Mouse (Mus musculus): ENCODE measurements at regions not wholly inside any gene's neighbourhood (a gene's known extent, or its start where the extent isn't known, plus 50 kb on each side); places are given as distances from the start of the nearest gene placed in this dataset.

GRCm38 (mm10) chr5:133718187-133719078, 381.1 kb upstream of the Castor2 start:
- ATAC-seq (ENCODE audit: low FRiP score), result peak; percentile 49; the same call in 1 of the 2 replicates
- Histone ChIP-seq H3K27ac (peak overlapping the region; percentile 52; the same call in 1 of the 2 replicates), H3K9me3 (no peaks in the 10 kb centered on the region), H3K4me1 (replicated peaks) (peaks cover 7% of the 10 kb centered on the region), H3K36me3 (no peaks in the 10 kb centered on the region), H3K27me3 (peaks cover 5% of the 10 kb centered on the region; the same call in 1 of the 2 replicates), H3K9ac (no peak overlapping the region), H3K4me3 (no peak overlapping the region), H3K4me2 (peak overlapping the region; percentile 15; the same call in 1 of the 2 replicates)
- WGBS, result 28% methylated on average over 10 of the region's 10 CpGs

DNA sequence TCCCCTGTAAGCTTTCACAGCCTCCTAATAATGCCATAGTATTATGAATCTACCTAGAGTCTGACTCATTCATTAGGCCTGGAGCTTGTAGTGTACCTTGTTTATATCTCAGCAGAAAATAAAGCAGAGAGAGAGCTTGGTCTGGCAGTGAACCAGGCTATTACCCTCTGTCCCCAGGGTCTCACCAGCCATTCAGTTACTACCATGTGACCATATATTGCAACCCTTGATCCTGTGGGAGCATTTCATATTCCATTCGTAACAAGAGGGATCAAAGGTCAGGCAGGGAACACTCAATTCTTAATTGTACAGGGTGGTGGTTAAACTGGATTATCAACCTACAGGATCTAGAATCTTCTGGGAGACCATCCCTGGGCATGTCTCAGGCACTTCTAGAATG, 383.7 kb upstream of the Castor2 start:
- H3K27ac ChIP-seq, result no peak overlapping the region
- H3K4me3 ChIP-seq, result no peak overlapping the region
- no peak overlapping the region for H3K4me2 ChIP-seq
- peaks cover 7% of the 10 kb centered on the region for H3K4me1 ChIP-seq (replicated peaks)
- no peak for ATAC-seq (ENCODE audit: low FRiP score)
- WGBS, result 82% methylated on average over 1 of the region's 1 CpGs
- no peaks in the 10 kb centered on the region for H3K36me3 ChIP-seq
- H3K9me3 ChIP-seq, result no peaks in the 10 kb centered on the region
- peaks cover 5% of the 10 kb centered on the region; the same call in 1 of the 2 replicates for H3K27me3 ChIP-seq
- no peak overlapping the region for H3K9ac ChIP-seq

DNA sequence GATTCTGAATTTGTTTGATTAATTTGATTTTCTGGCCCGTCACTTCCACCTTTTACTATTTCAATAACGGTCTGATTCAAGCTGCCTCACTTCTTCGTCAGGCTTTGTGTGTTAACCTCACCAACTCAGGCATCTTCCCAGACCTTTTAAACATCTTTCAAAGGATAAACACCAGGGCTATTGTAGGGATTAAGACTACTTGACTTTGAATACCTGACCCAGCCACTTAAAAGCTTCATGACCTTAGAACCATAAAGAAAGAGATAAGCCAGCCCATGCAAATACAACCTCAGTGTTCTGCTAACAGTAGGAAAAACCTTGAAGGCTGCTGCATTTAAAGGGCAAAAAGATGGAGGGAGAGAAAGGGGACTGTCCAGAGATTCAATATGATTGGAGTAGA, 386.9 kb upstream of the Castor2 start:
- Histone ChIP-seq H3K36me3 (no peaks in the 10 kb centered on the region), H3K27ac (no peak overlapping the region), H3K9ac (no peak overlapping the region), H3K4me1 (replicated peaks) (no peaks in the 10 kb centered on the region), H3K27me3 (no peaks in the 10 kb centered on the region; the same call in 1 of the 2 replicates), H3K4me2 (no peak overlapping the region), H3K4me3 (no peak overlapping the region), H3K9me3 (no peaks in the 10 kb centered on the region)
- ATAC-seq (ENCODE audit: low FRiP score), result no peak
- 64% methylated on average over 3 of the region's 3 CpGs for WGBS

GRCm38 (mm10) chr5:133708881-133709280, 390.6 kb upstream of the Castor2 start:
- H3K9ac ChIP-seq, result no peak overlapping the region
- no peak overlapping the region for H3K27ac ChIP-seq
- no peak overlapping the region for H3K4me2 ChIP-seq
- no peak for ATAC-seq (ENCODE audit: low FRiP score)
- H3K4me1 ChIP-seq (replicated peaks), result no peaks in the 10 kb centered on the region
- no peaks in the 10 kb centered on the region for H3K9me3 ChIP-seq
- H3K36me3 ChIP-seq, result no peaks in the 10 kb centered on the region
- no peak overlapping the region for H3K4me3 ChIP-seq
- 63% methylated on average over 8 of the region's 8 CpGs for WGBS
- H3K27me3 ChIP-seq, result no peaks in the 10 kb centered on the region

- 79% methylated on average over 2 of the region's 2 CpGs for WGBS
- Histone ChIP-seq H3K9ac (no peak overlapping the region), H3K4me1 (replicated peaks) (no peaks in the 10 kb centered on the region), H3K27me3 (no peaks in the 10 kb centered on the region), H3K4me2 (no peak overlapping the region), H3K4me3 (no peak overlapping the region), H3K9me3 (no peaks in the 10 kb centered on the region), H3K27ac (no peak overlapping the region), H3K36me3 (no peaks in the 10 kb centered on the region)
- ATAC-seq (ENCODE audit: low FRiP score), result no peak
Measured at GRCm38 (mm10) chr5:133686206-133686605, 413.3 kb upstream of the Castor2 start.

DNA sequence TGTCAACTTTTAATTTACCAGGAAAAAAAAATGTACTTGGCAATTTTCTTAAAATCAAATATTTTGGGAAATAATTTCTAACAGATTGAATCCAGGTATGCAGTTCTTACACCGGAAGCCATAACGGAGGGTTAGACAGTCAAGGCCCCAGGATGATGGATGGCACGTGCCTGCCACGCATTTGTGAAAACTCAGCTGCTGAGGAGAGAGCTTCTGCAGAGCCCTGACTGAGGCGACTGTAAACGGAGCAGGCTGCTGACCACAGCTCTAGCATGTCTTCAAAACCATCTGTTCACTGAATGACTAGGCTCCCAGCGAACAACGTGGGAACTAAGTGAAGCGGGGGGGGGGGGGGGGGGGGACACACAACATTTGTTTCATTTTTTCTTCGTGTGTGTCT, 416.5 kb upstream of the Castor2 start:
- no peaks in the 10 kb centered on the region for H3K27me3 ChIP-seq
- no peak overlapping the region for H3K4me2 ChIP-seq
- ATAC-seq (ENCODE audit: low FRiP score), result no peak
- no peaks in the 10 kb centered on the region for H3K4me1 ChIP-seq (replicated peaks)
- no peaks in the 10 kb centered on the region for H3K36me3 ChIP-seq
- WGBS, result 36% methylated on average over 10 of the region's 10 CpGs
- H3K27ac ChIP-seq, result no peak overlapping the region
- H3K4me3 ChIP-seq, result no peak overlapping the region
- no peak overlapping the region for H3K9ac ChIP-seq
- H3K9me3 ChIP-seq, result no peaks in the 10 kb centered on the region

DNA sequence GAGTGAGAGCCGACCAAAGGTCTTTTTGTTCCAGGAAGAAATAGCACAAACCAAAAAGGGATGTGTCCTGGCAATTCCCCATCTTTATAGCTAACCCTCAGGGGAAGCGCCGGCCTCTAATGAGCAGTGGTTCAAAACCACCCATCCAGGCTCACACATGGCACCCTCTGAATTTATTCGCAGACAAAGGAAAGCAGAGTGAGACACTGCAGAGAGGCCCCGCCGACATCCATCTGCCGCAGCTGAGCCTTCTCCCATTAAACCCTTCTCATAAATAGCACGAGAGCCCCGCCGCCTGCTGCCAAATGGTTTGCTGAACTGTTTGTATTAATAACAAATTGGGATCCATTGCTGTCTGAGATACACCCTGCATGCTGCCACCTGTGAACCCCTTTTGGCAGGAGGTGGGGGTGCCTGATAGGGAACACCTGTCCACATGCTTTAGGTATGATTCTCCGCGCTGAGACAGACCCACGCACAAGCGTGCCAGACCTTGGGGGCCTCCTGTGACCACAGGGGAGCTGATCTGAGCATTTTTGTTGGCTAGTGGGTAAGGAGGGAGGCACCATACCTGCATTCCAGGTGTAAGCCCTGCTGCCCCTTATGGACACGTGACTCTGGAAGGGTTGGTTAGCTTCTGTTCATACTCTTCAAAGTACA, 422.6 kb upstream of the Castor2 start:
- Histone ChIP-seq H3K27me3 (no peaks in the 10 kb centered on the region), H3K4me1 (replicated peaks) (peaks cover 23% of the 10 kb centered on the region), H3K4me2 (no peak overlapping the region), H3K36me3 (no peaks in the 10 kb centered on the region), H3K9ac (no peak overlapping the region), H3K27ac (peak overlapping the region; percentile 50), H3K4me3 (no peak overlapping the region), H3K9me3 (no peaks in the 10 kb centered on the region)
- 49% methylated on average over 15 of the region's 15 CpGs for WGBS
- peak; percentile 61; the same call in 1 of the 2 replicates for ATAC-seq (ENCODE audit: low FRiP score)

DNA sequence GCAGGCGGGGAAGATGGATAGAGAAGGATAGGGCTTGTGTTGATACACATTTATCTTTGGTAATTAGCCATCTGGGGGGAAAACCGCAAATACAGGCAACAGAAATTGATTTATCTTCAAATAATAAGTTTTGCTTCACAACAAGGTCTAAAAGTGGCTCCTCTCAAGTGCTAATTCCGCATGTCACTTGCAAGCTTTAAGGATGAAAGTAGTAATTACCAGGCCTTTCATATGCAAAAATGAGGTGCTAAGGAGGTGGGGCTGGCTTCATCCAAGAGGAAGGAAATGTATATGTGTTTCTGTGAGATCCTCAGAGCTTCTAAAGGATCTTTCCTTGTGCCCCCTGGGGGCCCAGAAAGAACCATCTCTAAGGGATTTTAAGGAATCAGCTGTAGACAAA, 423.9 kb upstream of the Castor2 start:
- no peaks in the 10 kb centered on the region for H3K9me3 ChIP-seq
- no peak for ATAC-seq (ENCODE audit: low FRiP score)
- no peaks in the 10 kb centered on the region for H3K36me3 ChIP-seq
- 44% methylated on average over 3 of the region's 3 CpGs for WGBS
- no peak overlapping the region for H3K4me3 ChIP-seq
- no peaks in the 10 kb centered on the region for H3K27me3 ChIP-seq
- H3K9ac ChIP-seq, result no peak overlapping the region
- H3K4me2 ChIP-seq, result no peak overlapping the region
- peaks cover 23% of the 10 kb centered on the region for H3K4me1 ChIP-seq (replicated peaks)
- H3K27ac ChIP-seq, result no peak overlapping the region

DNA sequence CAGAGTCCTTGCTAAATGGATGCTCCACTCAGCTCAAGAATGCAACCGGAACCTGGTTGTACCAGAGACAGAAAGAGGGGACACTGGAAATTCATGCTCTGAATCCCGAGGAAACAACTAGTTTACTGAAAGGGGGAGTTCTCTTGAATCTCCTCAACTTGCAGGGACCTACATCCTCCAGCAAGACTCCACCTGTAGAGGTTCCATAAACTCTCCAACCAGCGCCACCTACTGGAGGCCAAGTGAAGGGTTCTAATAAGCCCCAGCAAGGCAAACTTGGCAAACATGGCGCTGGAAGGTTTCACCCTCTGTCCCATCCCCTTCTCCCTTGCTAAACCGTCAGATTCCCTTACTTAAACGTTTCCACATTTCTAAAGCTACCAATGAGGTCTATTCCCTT, 433.0 kb upstream of the Castor2 start:
- Histone ChIP-seq H3K27me3 (0 out of 2 replicates have a peak, but pooled peaks cover 2% of the 10 kb centered on the region), H3K9ac (no peak overlapping the region), H3K4me2 (no peak overlapping the region), H3K4me1 (replicated peaks) (no peaks in the 10 kb centered on the region), H3K36me3 (no peaks in the 10 kb centered on the region), H3K4me3 (no peak overlapping the region), H3K27ac (no peak overlapping the region), H3K9me3 (no peaks in the 10 kb centered on the region)
- 42% methylated on average over 6 of the region's 6 CpGs for WGBS
- ATAC-seq (ENCODE audit: low FRiP score), result no peak

GRCm38 (mm10) chr5:133662474-133663256, 436.8 kb upstream of the Castor2 start:
- ATAC-seq (ENCODE audit: low FRiP score), result no peak
- Histone ChIP-seq H3K4me3 (no peak overlapping the region), H3K36me3 (no peaks in the 10 kb centered on the region), H3K9me3 (no peaks in the 10 kb centered on the region), H3K27me3 (no peaks in the 10 kb centered on the region), H3K9ac (no peak overlapping the region), H3K4me1 (replicated peaks) (no peaks in the 10 kb centered on the region), H3K4me2 (no peak overlapping the region), H3K27ac (no peak overlapping the region)
- 75% methylated on average over 7 of the region's 7 CpGs for WGBS

DNA sequence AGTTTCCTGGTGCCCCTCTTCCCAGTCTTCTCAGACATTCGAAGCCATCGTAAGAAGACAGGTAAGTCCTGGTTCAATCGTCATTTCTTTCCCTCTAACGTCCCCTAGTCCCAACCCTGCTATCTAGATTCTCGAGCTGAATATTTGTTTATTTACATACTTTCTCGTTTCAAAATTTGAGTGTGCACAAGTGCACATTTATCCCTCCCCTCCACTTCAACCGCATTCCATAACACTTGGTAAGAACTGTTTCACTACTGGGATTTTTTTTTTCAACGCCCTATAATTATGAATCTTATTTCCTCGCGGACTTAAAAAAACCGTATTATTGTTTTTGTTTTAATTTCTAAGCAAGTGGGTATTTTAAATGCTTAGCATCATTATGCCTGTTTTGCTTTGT, 439.2 kb upstream of the Castor2 start:
- 92% methylated on average over 11 of the region's 11 CpGs for WGBS
- no peaks in the 10 kb centered on the region for H3K27me3 ChIP-seq
- H3K4me3 ChIP-seq, result no peak overlapping the region
- H3K9ac ChIP-seq, result no peak overlapping the region
- no peaks in the 10 kb centered on the region for H3K4me1 ChIP-seq (replicated peaks)
- no peak for ATAC-seq (ENCODE audit: low FRiP score)
- no peak overlapping the region for H3K27ac ChIP-seq
- H3K4me2 ChIP-seq, result no peak overlapping the region
- no peaks in the 10 kb centered on the region for H3K36me3 ChIP-seq
- H3K9me3 ChIP-seq, result no peaks in the 10 kb centered on the region

DNA sequence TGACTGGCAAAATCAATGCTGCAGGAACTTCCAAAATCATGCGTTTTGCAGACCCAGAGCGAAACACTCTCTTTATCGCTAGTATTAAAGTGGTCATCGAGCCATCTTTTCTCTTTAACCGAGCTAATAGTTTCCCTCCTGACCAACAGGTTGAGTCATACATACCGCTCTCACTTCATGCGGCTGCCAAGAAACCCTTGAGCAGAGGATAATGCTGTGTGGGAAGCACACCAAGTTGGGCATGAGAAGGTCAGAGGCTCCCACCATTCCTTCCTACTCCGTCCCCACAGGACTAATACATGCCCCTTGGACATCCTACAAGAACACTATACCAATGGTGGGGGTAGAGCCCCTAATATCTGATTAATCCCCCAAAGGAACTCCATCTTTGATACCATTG, 442.7 kb upstream of the Castor2 start:
- Histone ChIP-seq H3K4me3 (no peak overlapping the region), H3K27me3 (no peaks in the 10 kb centered on the region), H3K4me1 (replicated peaks) (no peaks in the 10 kb centered on the region), H3K27ac (no peak overlapping the region), H3K4me2 (no peak overlapping the region), H3K9me3 (no peaks in the 10 kb centered on the region), H3K36me3 (no peaks in the 10 kb centered on the region), H3K9ac (no peak overlapping the region)
- ATAC-seq (ENCODE audit: low FRiP score), result no peak
- WGBS, result 93% methylated on average over 8 of the region's 8 CpGs

Data from hindbrain, embryonic 13.5 days (tissue).